Mouse (Mus musculus): Measurements from ENCODE around the gene Guca1a.

- TF ChIP-seq CTCF (IDR thresholded peaks at IDR 0.05; ENCODE audit: insufficient read depth, low read depth, low read length): no peak
- TF ChIP-seq POLR2A (IDR thresholded peaks at IDR 0.05; ENCODE audit: insufficient read depth, low read depth, low read length): no peak
Measured at GRCm38 (mm10) chr17:47361343-47361742, 39.0 kb downstream of the Guca1a start.
